Mouse (Mus musculus) intestine, postnatal 0 days (tissue): ENCODE results near the gene Heg1. TPM values are rescaled to one million over a fixed set of nuclear protein-coding genes. Genes with fewer than 3 reads are reported as not detected.

ENCODE experiments used
- ATAC-seq: fragments of 200-750 bp; cut with Nextera tagmentation; 2 replicates; pipeline ENCODE4 v1.8.0; 2017; ENCODE audit warnings: mild to moderate bottlenecking, moderate TSS enrichment, moderate library complexity
- H3K27ac ChIP-seq: fragments of 300-500 bp; sonication (generic); 2 replicates; pipeline ENCODE4 v1.5.1; 2014; ENCODE audit warnings: mild to moderate bottlenecking, low read depth, low read length, moderate library complexity
- H3K27me3 ChIP-seq: fragments of 300-500 bp; sonication (generic); replicated peaks from 2 replicates; pipeline ENCODE4 v1.6.1; 2014; ENCODE audit warnings: low read length, mixed read lengths; ENCODE audit not compliant: control insufficient read depth, insufficient read depth
- H3K36me3 ChIP-seq: fragments of 300-500 bp; sonication (generic); 2 replicates; pipeline ENCODE4 v1.6.1; 2014; ENCODE audit warnings: mild to moderate bottlenecking, moderate library complexity; ENCODE audit not compliant: control insufficient read depth, insufficient read depth
- H3K4me1 ChIP-seq: fragments of 300-500 bp; sonication (generic); replicated peaks from 2 replicates; pipeline ENCODE4 v1.6.1; 2014; ENCODE audit warnings: antibody characterized with exemption, low read length, mixed read lengths; ENCODE audit not compliant: control insufficient read depth, insufficient read depth
- H3K4me2 ChIP-seq: fragments of 300-500 bp; sonication (generic); replicated peaks from 2 replicates; pipeline ENCODE4 v1.6.1; 2014; ENCODE audit warnings: low read depth, mild to moderate bottlenecking, moderate library complexity
- H3K4me3 ChIP-seq: fragments of 300-500 bp; sonication (generic); 2 replicates; pipeline ENCODE4 v1.5.1; 2014; ENCODE audit warnings: low read depth, low read length
- H3K9ac ChIP-seq: fragments of 300-500 bp; sonication (generic); 2 replicates; pipeline ENCODE4 v1.6.1; 2014; ENCODE audit warnings: mild to moderate bottlenecking, low read depth, low read length
- H3K9me3 ChIP-seq: fragments of 300-500 bp; sonication (generic); 2 replicates; pipeline ENCODE4 v1.6.1; 2016; ENCODE audit warnings: mixed run types; ENCODE audit not compliant: control insufficient read depth
- CTCF ChIP-seq: sonication (generic); IDR thresholded peaks from 2 replicates; pipeline ENCODE4 v1.5.1; 2016; ENCODE audit warnings: low read depth, mild to moderate bottlenecking, control low read depth, antibody characterized with exemption, moderate library complexity
- WGBS: fragments of 180-500 bp; shearing (Covaris S2); extraction: QIAGEN DNeasy Blood & Tissue Kit; methylation state at CpG from one replicate; pipeline ENCODE4 v1.1.7; 2014; 5-methylcytosine and 5-hydroxymethylcytosine counted together
- polyA plus RNA-seq: library from polyadenylated mRNA; unstranded; fragments of >200 nt; fragmentation: Nextera tagmentation; extraction: Ambion mirVana; gene quantifications from 2 replicates; pipeline ENCODE4 v1.2.1, GENCODE M21; 2015

The Heg1 gene
- polyA plus RNA-seq, 1 experiment from 2014 or later: 11.6 TPM

GRCm38 (mm10) chr16:33687724-33688123 lies 3.6 kb downstream of the Heg1 start:
- ATAC-seq: no peak
- 80% methylated on average over 3 of the region's 3 CpGs for WGBS

GRCm38 (mm10) chr16:33690975-33691747 lies 7.0 kb downstream of the Heg1 start:
- Histone ChIP-seq H3K36me3 (no peaks in the 10 kb centered on the region), H3K4me1 (no peaks in the 10 kb centered on the region), H3K9me3 (no peaks in the 10 kb centered on the region), H3K4me2 (no peak overlapping the region), H3K9ac (no peak overlapping the region), H3K4me3 (no peak overlapping the region), H3K27me3 (no peaks in the 10 kb centered on the region), H3K27ac (no peak overlapping the region)
- ATAC-seq: no peak
- TF ChIP-seq CTCF: no peak
- 78% methylated on average over 6 of the region's 6 CpGs for WGBS

More at GRCm38 (mm10) chr16:33687724-33688123, 3.6 kb downstream of the Heg1 start:
- H3K4me2 ChIP-seq: peak overlapping the region; percentile 10; the same call in 1 of the 2 replicates
- no peak overlapping the region for H3K27ac ChIP-seq
- no peaks in the 10 kb centered on the region for H3K4me1 ChIP-seq
- H3K36me3 ChIP-seq: no peaks in the 10 kb centered on the region
- TF ChIP-seq CTCF: no peak
- no peaks in the 10 kb centered on the region for H3K9me3 ChIP-seq
- no peak overlapping the region for H3K9ac ChIP-seq
- no peaks in the 10 kb centered on the region for H3K27me3 ChIP-seq
- no peak overlapping the region for H3K4me3 ChIP-seq

GRCm38 (mm10) chr16:33693553-33693952 lies 9.4 kb downstream of the Heg1 start:
- TF ChIP-seq CTCF: no peak
- no peaks in the 10 kb centered on the region for H3K36me3 ChIP-seq
- no peaks in the 10 kb centered on the region for H3K27me3 ChIP-seq
- WGBS: 91% methylated on average over 1 of the region's 1 CpGs
- no peak overlapping the region for H3K27ac ChIP-seq
- H3K9ac ChIP-seq: no peak overlapping the region
- no peaks in the 10 kb centered on the region for H3K9me3 ChIP-seq
- no peaks in the 10 kb centered on the region for H3K4me1 ChIP-seq
- no peak overlapping the region for H3K4me3 ChIP-seq
- no peak for ATAC-seq
- no peak overlapping the region for H3K4me2 ChIP-seq

GRCm38 (mm10) chr16:33696811-33697575 lies 12.8 kb downstream of the Heg1 start:
- WGBS: 71% methylated on average over 13 of the region's 13 CpGs
- H3K27me3 ChIP-seq: no peaks in the 10 kb centered on the region
- H3K36me3 ChIP-seq: no peaks in the 10 kb centered on the region
- H3K9me3 ChIP-seq: no peaks in the 10 kb centered on the region
- no peak overlapping the region for H3K4me3 ChIP-seq
- no peak for ATAC-seq
- H3K27ac ChIP-seq: 0 out of 2 replicates have a peak overlapping the region, but pooled peaks have one; percentile 2
- no peak overlapping the region for H3K9ac ChIP-seq
- H3K4me1 ChIP-seq: no peaks in the 10 kb centered on the region
- no peak overlapping the region for H3K4me2 ChIP-seq
- no peak for TF ChIP-seq CTCF

GRCm38 (mm10) chr16:33697576-33698276 lies 13.6 kb downstream of the Heg1 start:
- Histone ChIP-seq H3K9me3 (no peaks in the 10 kb centered on the region), H3K4me2 (0 out of 2 replicates have a peak overlapping the region, but pooled peaks have one; percentile 3), H3K4me1 (no peaks in the 10 kb centered on the region), H3K36me3 (no peaks in the 10 kb centered on the region), H3K9ac (no peak overlapping the region), H3K27me3 (no peaks in the 10 kb centered on the region), H3K4me3 (no peak overlapping the region), H3K27ac (peak overlapping the region; percentile 29; the same call in 1 of the 2 replicates)
- ATAC-seq: no peak
- no peak for TF ChIP-seq CTCF
- whole genome bisulfite sequencing: 58% methylated on average over 9 of the region's 9 CpGs
